In the genomic region with DNA sequence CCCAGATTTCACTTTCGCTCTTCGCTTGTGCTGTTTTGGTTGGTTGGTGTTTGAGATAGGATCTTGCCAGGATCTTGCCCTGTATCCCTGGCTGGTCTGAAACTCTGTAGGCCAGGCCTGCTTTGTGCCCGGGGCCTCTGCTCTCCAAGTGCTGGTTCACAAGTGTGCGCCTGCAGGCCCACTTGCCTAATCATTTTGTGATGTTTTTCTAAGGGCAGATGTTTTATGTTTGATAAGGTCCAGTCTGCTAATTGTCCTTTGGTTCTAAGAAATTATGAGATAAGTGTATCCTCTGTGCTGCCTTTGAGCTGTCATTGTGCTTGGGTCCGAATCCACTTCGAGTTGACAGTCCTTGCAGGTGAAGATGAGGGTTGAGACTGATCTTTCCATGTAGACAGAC, we compare ENCODE assay signal across 28 mouse cellular contexts.
DNase-seq lines count a peak whose midpoint lies in the region; ATAC-seq and TF ChIP-seq lines count a peak whose summit lies in the region.
"Had no signal": no experiment of that assay in that cellular context is flagged by ENCODE, and none has a peak within 500 bp of the region (broad histone marks: within the 10 kb centered on the region; RNA-seq: fewer than 3 reads in every experiment).

No protein-coding gene starts in this region.

- no peaks in the 10 kb centered on the region for H3K27me3 ChIP-seq in MEL (ENCODE audit: control insufficient read depth in 1 of 2, insufficient read depth in 2 of 2, low read length in 2 of 2)
- no peaks in the 10 kb centered on the region; the same call in 1 of the 2 replicates for H3K27me3 ChIP-seq in liver, embryonic 11.5 days (replicated peaks; ENCODE audit: control insufficient read depth, insufficient read depth, low read length)
- no peaks in the 10 kb centered on the region for H3K27me3 ChIP-seq in liver, postnatal 0 days (ENCODE audit: insufficient read depth, low read length)
- H3K27me3 ChIP-seq in hindbrain, embryonic 11.5 days (ENCODE audit: control insufficient read depth, insufficient read depth, low read length), result no peaks in the 10 kb centered on the region
- H3K27me3 ChIP-seq: embryonic facial prominence, embryonic 12.5 days; forebrain, embryonic 15.5 days; heart, embryonic 15.5 days; kidney, embryonic 15.5 days; lung, embryonic 15.5 days; neural tube, embryonic 13.5 days; Patski had no signal

- peaks cover 0 to 19% of the 10 kb centered on the region in 2 experiments; a peak in 2 of 4 replicates for H3K36me3 ChIP-seq in MEL (ENCODE audit: control insufficient read depth in 1 of 2, insufficient read depth in 2 of 2, low read length in 2 of 2)
- peaks cover 38% of the 10 kb centered on the region for H3K36me3 ChIP-seq in liver, embryonic 11.5 days (ENCODE audit: control insufficient read depth, insufficient read depth, low read length)
- peaks cover 71% of the 10 kb centered on the region for H3K36me3 ChIP-seq in liver, postnatal 0 days (replicated peaks; ENCODE audit: insufficient read depth, low read length)
- peaks cover 14% of the 10 kb centered on the region for H3K36me3 ChIP-seq in hindbrain, embryonic 11.5 days (ENCODE audit: control insufficient read depth, insufficient read depth, low read length)

- 58% methylated on average over 6 of the region's 6 CpGs for WGBS in liver, embryonic 11.5 days
- WGBS in liver, postnatal 0 days (ENCODE audit: insufficient replicate concordance), result 64% methylated on average over 6 of the region's 6 CpGs
- WGBS in hindbrain, embryonic 11.5 days, result 92% methylated on average over 6 of the region's 6 CpGs

- H3K4me2 ChIP-seq in liver, embryonic 11.5 days, result peak overlapping the region; percentile 42
- H3K4me2 ChIP-seq in liver, postnatal 0 days (ENCODE audit: low read depth, low read length), result peak overlapping the region; percentile 38
- no peak overlapping the region for H3K4me2 ChIP-seq in hindbrain, embryonic 11.5 days (replicated peaks; ENCODE audit: low read depth, low read length)
- H3K4me2 ChIP-seq: embryonic facial prominence, embryonic 12.5 days; forebrain, embryonic 15.5 days; heart, embryonic 15.5 days; kidney, embryonic 15.5 days; lung, embryonic 15.5 days; neural tube, embryonic 13.5 days had no signal

- TF ChIP-seq RAD21 in MEL (IDR thresholded peaks at IDR 0.05; ENCODE audit: low read depth, low read length), result no peak

- H3K27ac ChIP-seq in MEL (ENCODE audit: control insufficient read depth, low read depth, low read length), result peak overlapping the region; percentile 15
- H3K27ac ChIP-seq in liver, embryonic 11.5 days (ENCODE audit: low read depth, low read length), result peak overlapping the region; percentile 79
- peak overlapping the region; percentile 25 for H3K27ac ChIP-seq in liver, postnatal 0 days (ENCODE audit: low read depth)
- H3K27ac ChIP-seq in hindbrain, embryonic 11.5 days (ENCODE audit: low read depth, low read length), result no peak overlapping the region
- H3K27ac ChIP-seq: embryonic facial prominence, embryonic 12.5 days; forebrain, embryonic 15.5 days; heart, adult 2 months; heart, embryonic 15.5 days; hindbrain, postnatal 0 days; kidney, embryonic 15.5 days; lung, embryonic 15.5 days; midbrain, embryonic 10.5 days; neural tube, embryonic 13.5 days had no signal

- peak; percentile 41 to 65 for TF ChIP-seq EP300 in MEL (IDR thresholded peaks at IDR 0.05; ENCODE audit: low read depth in 1 of 2, low read length in 2 of 2)
- TF ChIP-seq EP300 in liver, postnatal 0 days (IDR thresholded peaks at IDR 0.05; ENCODE audit: low read depth), result peak; percentile 89

- no peak for TF ChIP-seq CTCF in MEL (IDR thresholded peaks at IDR 0.05 in 2 of 3, conservative IDR thresholded peaks at IDR 0.05 in 1 of 3; ENCODE audit: control insufficient read depth in 1 of 3, insufficient read depth in 1 of 3, low read depth in 2 of 3, low read length in 3 of 3, poor library complexity in 1 of 3, severe bottlenecking in 1 of 3)
- no peak for TF ChIP-seq CTCF in liver, postnatal 0 days (IDR thresholded peaks at IDR 0.05; ENCODE audit: low read depth)

- DNase-seq in MEL (ENCODE audit: low read depth, low spot score), result peak; percentile 53
- peak; percentile 73 for DNase-seq in c-Kit-positive CD71-positive TER-119-negative erythroid progenitor cells, embryonic 14.5 days (ENCODE audit: low read depth)
- no peak for DNase-seq in liver, embryonic 11.5 days (ENCODE audit: low spot score)
- no peak for DNase-seq in liver, postnatal 0 days
- no peak for DNase-seq in hindbrain, embryonic 11.5 days (ENCODE audit: low spot score)
- DNase-seq in thymus, postnatal 25 days, result no peak
- no peak for DNase-seq in ovary, postnatal 36 days (ENCODE audit: low spot score)
- DNase-seq: cerebellum, adult 18-20 months; cerebellum, postnatal 14 days; heart, adult 2 months; kidney, postnatal 4 days; layer of hippocampus, adult 9-11 months; lung, postnatal 4 days; right cerebral cortex, adult 18-20 months; right cerebral cortex, postnatal 4 days; thymus, adult 18-20 months had no signal

- H3K4me3 ChIP-seq in MEL (ENCODE audit: control insufficient read depth in 1 of 2, insufficient read depth in 1 of 2, low read depth in 2 of 2, low read length in 2 of 2), result no peak overlapping the region
- no peak overlapping the region for H3K4me3 ChIP-seq in liver, embryonic 11.5 days (ENCODE audit: low read depth, low read length)
- no peak overlapping the region for H3K4me3 ChIP-seq in liver, postnatal 0 days (ENCODE audit: low read depth, low read length)
- H3K4me3 ChIP-seq in hindbrain, embryonic 11.5 days (ENCODE audit: low read depth, low read length), result no peak overlapping the region
- H3K4me3 ChIP-seq: embryonic facial prominence, embryonic 12.5 days; forebrain, embryonic 15.5 days; heart, adult 2 months; heart, embryonic 15.5 days; kidney, embryonic 15.5 days; lung, embryonic 15.5 days; midbrain, embryonic 10.5 days; myocyte; neural tube, embryonic 13.5 days had no signal

- H3K9me3 ChIP-seq in MEL (replicated peaks; ENCODE audit: insufficient read depth, low read length), result no peaks in the 10 kb centered on the region
- no peaks in the 10 kb centered on the region for H3K9me3 ChIP-seq in liver, embryonic 11.5 days (ENCODE audit: control insufficient read depth, low read length)
- H3K9me3 ChIP-seq in liver, postnatal 0 days (ENCODE audit: low read length), result no peaks in the 10 kb centered on the region
- no peaks in the 10 kb centered on the region for H3K9me3 ChIP-seq in hindbrain, embryonic 11.5 days (ENCODE audit: control insufficient read depth, low read length)
- H3K9me3 ChIP-seq: embryonic facial prominence, embryonic 12.5 days; forebrain, embryonic 15.5 days; heart, embryonic 15.5 days; kidney, embryonic 15.5 days; lung, embryonic 15.5 days; midbrain, embryonic 10.5 days; neural tube, embryonic 13.5 days had no signal

- no peak overlapping the region for H3K9ac ChIP-seq in MEL (ENCODE audit: control insufficient read depth, low read depth, low read length, poor library complexity, severe bottlenecking)
- no peak overlapping the region; the same call in 1 of the 2 replicates for H3K9ac ChIP-seq in liver, embryonic 11.5 days (ENCODE audit: low read depth, low read length)
- H3K9ac ChIP-seq in liver, postnatal 0 days (replicated peaks), result no peak overlapping the region
- no peak overlapping the region for H3K9ac ChIP-seq in hindbrain, embryonic 11.5 days (ENCODE audit: low read depth, low read length)
- H3K9ac ChIP-seq: embryonic facial prominence, embryonic 12.5 days; forebrain, embryonic 15.5 days; heart, embryonic 15.5 days; kidney, embryonic 15.5 days; lung, embryonic 15.5 days; neural tube, embryonic 13.5 days had no signal

- peak; percentile 88 for ATAC-seq in liver, embryonic 11.5 days (replicated peaks; ENCODE audit: low FRiP score)
- ATAC-seq in liver, postnatal 0 days, result peak; percentile 60
- no peak for ATAC-seq in hindbrain, embryonic 11.5 days (ENCODE audit: low FRiP score)
- ATAC-seq: forebrain, embryonic 15.5 days; hindbrain, postnatal 0 days; intestine, embryonic 16.5 days; midbrain, embryonic 16.5 days; Patski had no signal

- H3K4me1 ChIP-seq in MEL (ENCODE audit: control insufficient read depth in 1 of 2, insufficient read depth in 2 of 2, low read length in 2 of 2), result peaks cover 15 to 21% of the 10 kb centered on the region in 2 experiments
- peaks cover 33% of the 10 kb centered on the region for H3K4me1 ChIP-seq in liver, embryonic 11.5 days (replicated peaks; ENCODE audit: control insufficient read depth, insufficient read depth, low read length)
- H3K4me1 ChIP-seq in liver, postnatal 0 days (ENCODE audit: insufficient read depth), result peaks cover 38% of the 10 kb centered on the region
- no peaks in the 10 kb centered on the region for H3K4me1 ChIP-seq in hindbrain, embryonic 11.5 days (replicated peaks; ENCODE audit: control insufficient read depth, insufficient read depth, low read length)
- H3K4me1 ChIP-seq: forebrain, embryonic 15.5 days had no signal

- H3K79me2 ChIP-seq in MEL (ENCODE audit: control insufficient read depth, insufficient read depth, low read length, poor library complexity), result no peaks in the 10 kb centered on the region

- TF ChIP-seq POLR2A in MEL (IDR thresholded peaks at IDR 0.05; ENCODE audit: control insufficient read depth in 1 of 2, insufficient read depth in 1 of 2, low read depth in 1 of 2, low read length in 2 of 2, poor library complexity in 1 of 2), result no peak

TF ChIP-seq in MEL, 35 proteins besides CTCF, POLR2A, EP300 and RAD21:
- TF ChIP-seq TAL1 (IDR thresholded peaks at IDR 0.05; ENCODE audit: low read length) (peak; percentile 81), ETS1 (IDR thresholded peaks at IDR 0.05; ENCODE audit: low read depth, low read length) (peak; percentile 41; the same call in 1 of the 2 replicates), MAX (IDR thresholded peaks at IDR 0.05; ENCODE audit: low read length) (no peak), GATA1 (IDR thresholded peaks at IDR 0.05; ENCODE audit: low read depth, low read length) (peak; percentile 66), TCF12 (IDR thresholded peaks at IDR 0.05; ENCODE audit: low read depth, low read length) (peak; percentile 70)

Comparison
In these comparisons a context has a peak if more than half of its experiments do, and no peak if none do; other contexts are left out.
1. DNase-seq: peak in MEL (single experiment) and c-Kit-positive CD71-positive TER-119-negative erythroid progenitor cells, embryonic 14.5 days (single experiment); none in liver, embryonic 11.5 days (single experiment), liver, postnatal 0 days (single experiment), hindbrain, embryonic 11.5 days (single experiment), thymus, postnatal 25 days (single experiment) and ovary, postnatal 36 days (single experiment).